Mouse (Mus musculus) cerebellum, adult 2 months (tissue): ENCODE measurements at regions not wholly inside any gene's neighbourhood (a gene's known extent, or its start where the extent isn't known, plus 50 kb on each side); places are given as distances from the start of the nearest gene placed in this dataset.

Experiments
- DNase-seq, 2 experiments: peaks; one replicate each; pipeline ENCODE4 v3.0.0; 2021
- H3K27ac ChIP-seq: fragments of 200-500 bp; 2 replicates; pipeline ENCODE4 v1.5.1; 2012; ENCODE audit warnings: low read length, control low read depth, inconsistent platforms; ENCODE audit not compliant: insufficient read depth
- H3K27me3 ChIP-seq: fragments of 200-500 bp; 2 replicates; pipeline ENCODE4 v1.6.1; 2012; ENCODE audit warnings: inconsistent platforms, mild to moderate bottlenecking, low read length, moderate library complexity; ENCODE audit not compliant: control insufficient read depth, insufficient read depth
- H3K4me1 ChIP-seq: fragments of 200-500 bp; 2 replicates; pipeline ENCODE4 v1.6.1; 2011; ENCODE audit warnings: low read length; ENCODE audit not compliant: control insufficient read depth, insufficient read depth
- H3K4me3 ChIP-seq: fragments of 200-500 bp; replicated peaks from 2 replicates; pipeline ENCODE3; 2011; ENCODE audit warnings: mild to moderate bottlenecking, low read depth, low read length, control low read depth; ENCODE audit not compliant: insufficient read depth
- CTCF ChIP-seq: fragments of 200-500 bp; IDR thresholded peaks from 2 replicates; pipeline ENCODE4 v1.5.1; 2011; ENCODE audit warnings: low read depth, mild to moderate bottlenecking, control low read depth, low read length, moderate library complexity, borderline replicate concordance; ENCODE audit not compliant: insufficient read depth
- POLR2A ChIP-seq: fragments of 200-500 bp; IDR thresholded peaks from 2 replicates; pipeline ENCODE4 v1.6.1; 2011; ENCODE audit warnings: low read length, control low read depth, borderline replicate concordance; ENCODE audit not compliant: insufficient read depth
- WGBS: fragments of 180-500 bp; shearing (Covaris S2); methylation state at CpG from one replicate; pipeline ENCODE4 v1.1.7; 2018; 5-methylcytosine and 5-hydroxymethylcytosine counted together

DNA sequence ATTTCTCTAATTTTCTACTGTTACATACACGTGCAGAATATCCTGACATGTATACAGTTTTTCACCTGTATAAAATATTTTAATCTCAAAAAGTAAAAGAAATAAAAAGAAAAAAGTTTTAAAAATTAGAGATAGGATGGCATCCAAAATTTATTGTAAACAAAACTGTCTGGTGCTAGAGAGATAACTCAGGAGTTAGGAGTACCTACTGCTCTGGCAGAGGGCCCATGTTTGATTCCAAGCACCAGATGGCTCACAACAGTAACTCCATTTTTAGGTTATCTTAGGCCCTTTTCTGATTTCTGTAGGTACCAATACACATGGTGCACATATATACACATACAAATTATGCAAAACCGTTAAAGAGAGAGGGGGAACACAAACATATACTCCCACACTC lies 320.0 kb upstream of the Klhl1 start:
- H3K4me1 ChIP-seq = no peaks in the 10 kb centered on the region
- no peak for TF ChIP-seq POLR2A
- no peak for TF ChIP-seq CTCF
- no peak overlapping the region for H3K4me3 ChIP-seq
- no peak overlapping the region for H3K27ac ChIP-seq
- H3K27me3 ChIP-seq = no peaks in the 10 kb centered on the region
- DNase-seq = peak in 1 of 2 experiments; percentile 28
- WGBS = 49% methylated on average over 2 of the region's 2 CpGs

DNA sequence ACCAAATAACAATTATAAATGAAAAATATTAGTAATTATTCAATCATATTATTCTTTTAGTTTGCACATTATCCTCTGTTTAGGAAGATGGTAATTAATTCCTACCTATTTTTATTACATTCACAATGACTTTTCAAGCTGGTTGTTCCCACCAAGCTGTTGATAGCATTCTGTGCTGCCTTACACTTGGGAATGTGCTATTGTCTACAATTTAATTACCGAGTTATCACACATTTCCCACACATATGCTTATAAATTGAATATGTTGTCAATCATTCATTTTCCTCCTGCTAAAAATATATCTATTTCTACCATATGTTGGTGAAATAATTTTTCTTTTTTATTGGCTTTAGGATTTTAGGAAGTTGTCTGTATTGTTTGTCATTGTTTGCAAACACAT lies 306.2 kb upstream of the Klhl1 start:
- no peak overlapping the region for H3K27ac ChIP-seq
- WGBS = 95% methylated on average over 1 of the region's 1 CpGs
- no peaks in the 10 kb centered on the region for H3K4me1 ChIP-seq
- DNase-seq = no peak
- no peak for TF ChIP-seq CTCF
- H3K27me3 ChIP-seq = no peaks in the 10 kb centered on the region
- H3K4me3 ChIP-seq = no peak overlapping the region

DNA sequence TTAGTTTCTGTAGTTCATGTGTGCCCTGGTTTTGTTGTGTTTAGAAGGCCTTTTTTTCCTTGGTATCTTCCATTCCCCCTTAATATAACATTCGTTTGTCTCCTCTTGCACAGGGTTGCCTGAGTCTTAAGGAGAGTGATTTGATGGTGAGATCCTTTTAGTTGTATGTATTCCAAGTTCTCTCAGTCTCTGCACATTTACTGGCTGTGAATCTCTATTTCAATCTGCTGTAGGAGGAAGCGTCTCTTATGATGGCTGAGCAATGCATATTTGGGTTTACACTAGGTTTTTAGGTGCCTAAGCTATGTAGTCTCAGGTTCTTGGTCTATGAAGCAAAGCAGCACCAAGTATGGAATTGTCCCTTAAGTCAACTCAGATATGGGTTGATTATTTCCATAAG lies 296.8 kb upstream of the Klhl1 start:
- TF ChIP-seq POLR2A (no peak), CTCF (no peak)
- DNase-seq = no peak
- 83% methylated on average over 2 of the region's 2 CpGs for WGBS
- Histone ChIP-seq H3K27me3 (no peaks in the 10 kb centered on the region), H3K27ac (no peak overlapping the region), H3K4me3 (no peak overlapping the region), H3K4me1 (no peaks in the 10 kb centered on the region)

DNA sequence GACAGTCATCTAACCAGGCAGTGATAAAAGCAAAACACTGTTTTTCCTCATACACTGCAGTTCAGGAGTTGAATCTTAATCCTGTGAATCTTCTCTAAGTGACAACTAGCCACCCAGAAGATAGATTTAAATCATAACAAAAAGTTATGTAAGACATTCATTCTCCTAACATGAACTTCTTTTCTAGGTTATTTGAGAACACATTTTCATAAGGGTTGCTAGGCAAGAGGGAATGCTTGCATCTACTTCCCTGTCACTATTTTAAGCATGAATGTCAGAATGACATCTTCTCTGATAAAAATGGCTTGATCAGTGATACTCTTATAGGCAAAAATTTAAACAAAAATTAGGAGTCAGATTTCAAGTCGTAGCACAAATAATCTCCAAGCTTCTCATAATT lies 286.4 kb upstream of the Klhl1 start:
- H3K27ac ChIP-seq = no peak overlapping the region
- 79% methylated on average over 1 of the region's 1 CpGs for WGBS

DNA sequence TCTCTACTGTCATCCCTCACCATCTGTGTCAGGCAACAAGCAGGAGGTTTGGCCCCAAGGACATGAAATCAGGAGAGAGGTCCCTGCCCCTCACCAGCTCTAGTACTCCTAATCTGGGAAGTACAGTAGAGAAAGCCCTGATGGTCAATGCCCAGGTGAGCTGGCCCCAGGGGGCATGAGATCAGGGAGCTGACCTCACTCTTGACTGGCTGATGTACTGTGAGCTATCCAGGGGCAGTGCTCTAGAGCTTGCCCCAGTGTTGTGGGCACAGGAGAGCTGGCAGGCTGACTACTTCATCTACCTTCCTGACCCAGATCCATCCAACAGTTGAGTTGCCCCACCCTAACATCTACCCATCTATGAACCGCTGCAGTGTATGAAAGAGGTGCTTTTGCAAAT lies 275.9 kb upstream of the Klhl1 start:
- no peak for DNase-seq
- Histone ChIP-seq H3K4me1 (no peaks in the 10 kb centered on the region), H3K27me3 (no peaks in the 10 kb centered on the region), H3K4me3 (no peak overlapping the region), H3K27ac (no peak overlapping the region)
- 90% methylated on average over 1 of the region's 1 CpGs for WGBS
- TF ChIP-seq CTCF (no peak), POLR2A (no peak)

More for the DNA sequence above, 286.4 kb upstream of the Klhl1 start:
- TF ChIP-seq CTCF (no peak), POLR2A (no peak)
- DNase-seq = no peak
- H3K27me3 ChIP-seq = no peaks in the 10 kb centered on the region
- H3K4me1 ChIP-seq = no peaks in the 10 kb centered on the region
- H3K4me3 ChIP-seq = no peak overlapping the region

DNA sequence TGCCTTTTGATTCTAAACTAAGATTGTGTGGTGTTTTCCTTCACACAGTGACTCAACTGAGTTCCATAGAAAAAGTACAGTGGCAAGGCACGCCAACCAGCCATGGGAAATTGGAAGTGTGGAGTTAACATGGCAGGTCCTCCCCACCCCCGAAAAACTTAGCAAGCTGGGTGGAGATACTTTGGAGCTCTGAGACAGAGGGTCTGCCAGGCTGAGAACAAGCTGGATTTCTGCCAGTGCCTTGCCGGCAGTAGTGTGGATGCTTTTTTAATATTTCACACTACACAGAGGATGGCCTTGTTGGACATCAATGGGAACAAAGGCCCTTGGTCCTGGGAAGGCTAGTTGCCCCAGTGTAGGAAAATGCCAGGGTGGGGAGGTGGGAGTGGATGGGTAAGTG lies 269.0 kb upstream of the Klhl1 start:
- Histone ChIP-seq H3K27me3 (no peaks in the 10 kb centered on the region), H3K4me3 (no peak overlapping the region), H3K27ac (no peak overlapping the region), H3K4me1 (no peaks in the 10 kb centered on the region)
- WGBS = 13% methylated on average over 3 of the region's 3 CpGs
- no peak for DNase-seq
- no peak for TF ChIP-seq POLR2A
- TF ChIP-seq CTCF = no peak

DNA sequence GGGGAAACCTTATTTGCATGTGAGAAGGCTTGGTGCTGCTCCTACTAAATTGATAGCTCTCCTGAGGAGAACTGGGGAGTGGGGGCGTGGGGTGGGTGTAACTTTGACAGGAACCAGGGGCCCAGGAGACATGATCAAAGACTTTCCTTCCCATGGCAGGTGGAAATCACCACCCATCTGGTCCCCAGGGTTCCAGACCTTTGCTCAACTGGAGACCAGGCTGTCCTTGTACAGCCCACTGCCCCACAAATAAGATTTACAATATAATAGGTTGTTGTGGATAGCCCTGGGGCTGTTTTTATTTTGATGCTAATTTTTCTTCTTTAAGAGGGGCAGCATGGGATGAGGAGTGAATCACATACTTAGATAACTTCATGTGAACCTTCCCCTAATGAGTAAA lies 268.4 kb upstream of the Klhl1 start:
- Histone ChIP-seq H3K4me3 (no peak overlapping the region), H3K4me1 (no peaks in the 10 kb centered on the region), H3K27ac (no peak overlapping the region), H3K27me3 (no peaks in the 10 kb centered on the region)
- WGBS = 70% methylated on average over 1 of the region's 1 CpGs
- DNase-seq = no peak
- no peak for TF ChIP-seq CTCF

DNA sequence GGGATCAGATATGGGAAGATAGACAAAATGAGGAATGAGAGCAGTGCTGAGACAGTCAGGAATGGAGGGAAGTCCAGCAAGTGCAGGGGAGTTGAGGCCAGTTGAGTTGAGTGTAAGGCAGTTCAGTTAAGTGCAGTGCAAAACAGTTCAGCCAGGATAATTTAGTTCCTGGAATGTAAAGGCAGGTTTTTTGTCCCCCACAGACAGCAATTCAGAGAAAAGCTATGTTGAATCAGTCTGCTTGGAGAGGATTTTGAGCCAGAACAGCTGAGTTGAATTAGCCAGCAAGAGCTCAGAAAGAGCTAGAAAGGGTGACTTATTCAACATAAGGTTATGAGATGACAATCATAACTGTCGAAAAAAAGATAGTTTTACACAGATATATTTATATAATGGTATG lies 256.9 kb upstream of the Klhl1 start:
- H3K4me1 ChIP-seq = no peaks in the 10 kb centered on the region
- 76% methylated on average over 1 of the region's 1 CpGs for WGBS
- H3K4me3 ChIP-seq = no peak overlapping the region
- H3K27ac ChIP-seq = no peak overlapping the region
- TF ChIP-seq CTCF (no peak), POLR2A (no peak)
- H3K27me3 ChIP-seq = no peaks in the 10 kb centered on the region
- no peak for DNase-seq

DNA sequence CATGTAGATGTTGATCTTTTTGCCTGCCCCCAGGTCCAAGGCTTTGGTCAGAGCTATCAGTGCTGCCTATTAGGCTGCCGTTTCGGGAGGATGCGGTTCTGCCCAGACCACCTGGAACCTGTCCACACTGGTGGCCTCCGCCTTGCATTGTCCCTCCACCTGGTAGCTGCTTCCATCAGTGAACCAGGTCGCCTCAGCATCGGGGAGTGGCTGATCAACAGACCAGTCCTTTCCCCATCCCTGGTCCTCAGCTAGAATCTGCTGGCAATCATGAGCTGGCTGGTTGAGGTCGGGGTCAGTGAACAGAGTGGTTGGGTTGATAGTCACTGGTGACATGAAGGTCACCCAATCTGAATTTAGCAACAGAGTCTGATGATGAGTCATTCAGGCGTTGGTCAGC lies 241.7 kb upstream of the Klhl1 start:
- H3K4me3 ChIP-seq = no peak overlapping the region
- no peak overlapping the region for H3K27ac ChIP-seq
- DNase-seq = no peak
- WGBS = 95% methylated on average over 8 of the region's 8 CpGs
- no peak for TF ChIP-seq CTCF
- no peak for TF ChIP-seq POLR2A
- H3K27me3 ChIP-seq = no peaks in the 10 kb centered on the region
- H3K4me1 ChIP-seq = no peaks in the 10 kb centered on the region
